Mouse (Mus musculus) layer of hippocampus, adult 9-10 months (tissue): ENCODE data around the gene Fanca.
A peak's percentile ranks its signal among the peaks of the same experiment; 100 is the strongest.
"Not testable (repeated sequence)": the region's sequence is repeated elsewhere in the genome, so short reads cannot be mapped to it uniquely, and the experiment has no call there.

Experiments
- DNase-seq: peaks from one replicate; pipeline ENCODE4 v3.0.0; 2022; ENCODE audit warnings: low spot score

Gene Fanca

GRCm38 (mm10) chr8:123232553-123232952 is 85.8 kb downstream of the Fanca start:
- no peak for DNase-seq

DNA sequence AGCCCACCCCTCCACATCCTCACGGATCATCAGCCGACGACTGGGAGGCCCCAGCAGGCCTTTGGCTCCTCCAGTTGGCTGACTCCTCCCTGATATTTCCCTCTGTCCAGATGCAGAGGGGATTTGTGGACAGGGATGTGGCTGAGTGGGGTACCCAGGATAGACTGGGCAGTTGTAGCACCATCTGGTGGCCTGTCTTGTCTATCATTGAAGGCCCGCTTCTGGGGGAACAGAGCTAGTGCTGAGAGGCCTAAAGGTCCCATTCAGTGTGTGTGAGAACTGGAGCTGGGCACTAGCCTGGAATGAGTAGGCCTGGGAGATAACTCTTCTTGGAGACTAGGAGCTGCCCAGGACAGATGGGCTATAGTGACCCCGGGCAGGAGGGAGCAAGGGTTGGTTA is 86.6 kb downstream of the Fanca start:
- DNase-seq, result no peak

DNA sequence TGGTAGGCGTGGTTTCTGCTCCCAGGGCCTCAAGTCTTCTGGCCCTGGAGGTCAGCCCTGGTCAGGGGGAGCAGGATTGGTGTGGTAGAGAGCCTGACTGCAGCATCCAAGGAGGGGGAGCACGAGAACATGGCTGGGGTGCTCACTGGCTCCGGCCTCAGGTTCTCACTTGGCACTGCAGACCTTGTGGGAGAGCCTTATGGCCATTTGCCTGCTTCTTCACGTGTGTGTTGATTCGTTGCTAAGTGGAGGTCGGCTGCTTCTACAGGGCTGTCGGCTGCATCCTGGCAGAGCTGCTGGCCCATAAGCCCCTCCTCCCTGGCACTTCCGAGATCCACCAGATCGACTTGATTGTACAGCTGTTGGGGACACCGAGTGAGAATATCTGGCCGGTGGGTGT is 88.0 kb downstream of the Fanca start:
- not testable (repeated sequence) for DNase-seq

DNA sequence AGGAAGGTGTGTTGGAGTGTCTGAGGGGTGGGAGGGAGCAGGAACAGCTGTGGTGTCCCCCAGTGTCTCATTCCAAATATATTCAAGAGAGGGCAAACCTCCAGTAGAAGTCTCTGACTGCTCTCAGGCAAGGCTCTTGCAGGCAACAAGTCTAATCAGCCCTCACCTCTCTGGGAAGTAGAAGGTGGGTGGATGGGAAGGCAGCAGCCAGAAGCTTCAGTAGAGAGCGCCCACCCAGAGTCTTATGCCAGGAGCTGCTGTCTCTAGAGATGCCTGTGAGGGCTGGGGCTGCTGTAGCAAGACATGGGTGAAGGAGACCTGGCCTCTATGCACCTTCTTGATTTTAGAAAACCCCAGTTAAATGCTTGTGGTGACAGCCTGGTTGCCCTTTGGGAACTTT is 90.0 kb downstream of the Fanca start:
- DNase-seq, result no peak

DNA sequence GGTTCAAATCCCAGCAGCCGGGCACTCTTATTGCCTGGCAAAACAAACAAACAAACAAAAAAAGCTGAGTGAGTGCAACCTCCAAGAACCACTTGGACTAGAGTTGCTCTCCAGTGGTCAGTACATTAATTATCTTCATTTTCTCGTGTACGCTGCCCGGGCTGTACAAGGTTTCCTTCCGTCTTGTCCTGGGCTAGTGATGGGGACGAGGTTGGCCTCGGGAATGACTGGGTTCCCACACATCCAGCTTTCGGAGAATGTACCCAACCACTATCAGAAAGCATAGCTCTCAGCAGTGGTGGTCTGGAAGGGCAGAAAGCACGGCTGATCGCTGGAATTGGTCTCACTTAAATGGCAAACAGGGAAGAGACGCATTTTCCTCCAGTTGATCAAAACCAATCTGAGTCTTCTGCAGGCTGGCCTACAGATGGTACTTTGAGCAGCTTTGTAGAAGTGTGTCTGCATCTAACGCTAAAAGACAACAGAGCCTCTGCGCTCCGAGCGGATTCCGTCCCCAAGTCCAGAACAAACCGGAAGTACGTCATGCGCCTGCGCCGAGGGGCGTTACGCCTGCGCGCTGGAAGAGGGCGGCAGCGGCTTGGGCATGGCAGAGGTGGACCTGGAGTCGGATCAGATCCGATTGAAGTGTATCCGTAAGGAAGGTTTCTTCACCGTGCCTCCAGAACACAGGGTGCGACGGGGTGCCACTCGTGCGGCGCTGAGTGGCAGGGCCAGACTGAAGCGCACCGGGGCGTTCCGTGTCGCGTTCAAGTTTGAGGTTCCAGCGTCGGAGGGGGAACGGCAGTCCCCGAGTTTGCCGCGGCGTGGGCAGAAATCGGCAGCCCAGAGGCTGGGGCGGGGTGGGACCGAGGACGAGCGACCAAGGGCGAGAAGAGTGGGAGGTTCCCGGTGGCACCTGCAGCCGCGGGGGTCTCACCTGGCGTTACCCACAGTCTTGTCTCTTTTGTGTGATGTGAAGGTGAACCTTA is 93.8 kb downstream of the Fanca start, which contains the start of gene Cdk10:
TSS of gene Cdk10 (plus strand) at position 565 of the 989 bp plus-strand sequence.
- DNase-seq, result peak; percentile 80

- no peak for DNase-seq
These were observed 97.5 kb downstream of the Fanca start for GRCm38 (mm10) chr8:123220917-123221316.
